In the genomic region with DNA sequence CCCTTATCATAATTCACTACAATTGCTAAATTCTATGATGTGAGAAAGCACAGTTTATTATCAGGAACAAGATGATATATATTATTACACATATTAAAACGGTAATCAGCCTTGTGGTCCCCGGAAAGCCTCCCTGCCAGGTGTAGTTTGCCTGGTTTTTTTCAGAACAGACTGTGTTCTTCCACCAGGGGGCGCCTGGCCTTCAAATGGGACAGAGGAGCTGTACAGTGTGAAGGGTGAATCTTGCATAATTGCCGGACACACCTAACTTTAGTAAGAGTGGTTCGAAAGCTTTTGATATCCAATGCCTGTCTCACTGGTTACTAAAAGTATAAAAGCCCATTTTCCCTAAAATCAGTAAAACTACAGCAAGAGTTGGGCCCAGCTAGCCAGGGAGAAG, we compare ENCODE assay signal across 9 mouse cellular contexts. TPM values are rescaled to one million over a fixed set of nuclear protein-coding genes. Genes with fewer than 3 reads are reported as not detected.
A peak's percentile ranks its signal among the peaks of the same experiment; 100 is the strongest.
DNase-seq lines count a peak whose midpoint lies in the region; ATAC-seq lines count a peak whose summit lies in the region.
"Had no signal": no experiment of that assay in that cellular context is flagged by ENCODE, and none has a peak within 500 bp of the region (broad histone marks: within the 10 kb centered on the region; RNA-seq: fewer than 3 reads in every experiment).

No protein-coding gene starts in this region.

- H3K4me3 ChIP-seq in heart, embryonic 12.5 days: no peak overlapping the region
- no peak overlapping the region for H3K4me3 ChIP-seq in midbrain, embryonic 13.5 days (replicated peaks)
- H3K4me3 ChIP-seq: limb, embryonic 13.5 days had no signal

- H3K27ac ChIP-seq in heart, embryonic 12.5 days (ENCODE audit: poor library complexity, severe bottlenecking): no peak overlapping the region
- no peak overlapping the region for H3K27ac ChIP-seq in midbrain, embryonic 13.5 days
- H3K27ac ChIP-seq: limb, embryonic 13.5 days had no signal

- H3K36me3 ChIP-seq in heart, embryonic 12.5 days: no peaks in the 10 kb centered on the region
- H3K36me3 ChIP-seq in midbrain, embryonic 13.5 days: no peaks in the 10 kb centered on the region
- H3K36me3 ChIP-seq: limb, embryonic 13.5 days had no signal

- H3K9ac ChIP-seq in heart, embryonic 12.5 days: no peak overlapping the region
- H3K9ac ChIP-seq in midbrain, embryonic 13.5 days (replicated peaks): no peak overlapping the region
- H3K9ac ChIP-seq: limb, embryonic 13.5 days had no signal

- H3K4me2 ChIP-seq in heart, embryonic 12.5 days: no peak overlapping the region
- no peak overlapping the region for H3K4me2 ChIP-seq in midbrain, embryonic 13.5 days (replicated peaks)
- H3K4me2 ChIP-seq: limb, embryonic 13.5 days had no signal

- 37% methylated on average over 5 of the region's 5 CpGs for WGBS in heart, embryonic 12.5 days
- 46% methylated on average over 5 of the region's 5 CpGs for WGBS in midbrain, embryonic 13.5 days

- intact Hi-C loops in heart, postnatal 36 days (cut with DNase I): loop anchor here (1.0 to 5.0 kb wide), 4 partner anchors 76 to 221 kb away; no protein-coding TSS in a partner anchor
- intact Hi-C loops in left cerebral cortex, postnatal 4 days (cut with DNase I): no loop called here

- H3K9me3 ChIP-seq in heart, embryonic 12.5 days (replicated peaks): no peaks in the 10 kb centered on the region
- no peaks in the 10 kb centered on the region for H3K9me3 ChIP-seq in midbrain, embryonic 13.5 days
- H3K9me3 ChIP-seq: limb, embryonic 13.5 days had no signal

- H3K27me3 ChIP-seq in heart, embryonic 12.5 days (replicated peaks): no peaks in the 10 kb centered on the region
- H3K27me3 ChIP-seq in midbrain, embryonic 13.5 days: no peaks in the 10 kb centered on the region
- H3K27me3 ChIP-seq: limb, embryonic 13.5 days had no signal

- no peak for ATAC-seq in heart, embryonic 12.5 days (ENCODE audit: insufficient number of reproducible peaks, low FRiP score)
- ATAC-seq in midbrain, embryonic 13.5 days: peak; percentile 62; the same call in 1 of the 2 replicates

- peak; percentile 76 to 95 for DNase-seq in heart, adult 18-20 months
- DNase-seq in adrenal gland, postnatal 25 days: peak; percentile 87
- DNase-seq in embryo, embryonic 9.5 days (ENCODE audit: extremely low spot score): peak; percentile 55
- DNase-seq in heart, postnatal 36 days: peak; percentile 77 to 86
- peak; percentile 81 for DNase-seq in left cerebral cortex, postnatal 4 days
- peak; percentile 70 to 93 for DNase-seq in spleen, postnatal 4 days (ENCODE audit: low spot score in 2 of 2)

- H3K4me1 ChIP-seq in heart, embryonic 12.5 days (replicated peaks): no peaks in the 10 kb centered on the region
- H3K4me1 ChIP-seq in midbrain, embryonic 13.5 days (replicated peaks): no peaks in the 10 kb centered on the region
- H3K4me1 ChIP-seq: limb, embryonic 13.5 days had no signal

RNA-seq across cellular contexts. Expression of a gene that starts 14.1 kb away (rescaled TPM):
- under 1 TPM in 1 of 2 experiments, not detected in 1; 0.23 TPM for total RNA-seq in heart, adult 18-20 months (2021)
- polyA plus RNA-seq in heart, embryonic 12.5 days (2016; fragmentation: Nextera tagmentation; extraction: Ambion mirVana): not detected in 2 replicates
- not detected in 2 replicates for total RNA-seq in adrenal gland, postnatal 25 days (2021)
- not detected for total RNA-seq in heart, postnatal 36 days (2021)
- under 1 TPM in 1 of 2 experiments, not detected in 1; 0.32 TPM for total RNA-seq in left cerebral cortex, postnatal 4 days (2021)
- not detected in 2 replicates for polyA plus RNA-seq in midbrain, embryonic 13.5 days (2015; fragmentation: Nextera tagmentation; extraction: Ambion mirVana)
- polyA plus RNA-seq: limb, embryonic 13.5 days had no signal

RNA-seq across cellular contexts. Expression of a gene that starts 48.1 kb away (rescaled TPM):
- 10 to 100 TPM; 26.0 to 26.2 TPM for total RNA-seq in heart, adult 18-20 months (2021)
- polyA plus RNA-seq in heart, embryonic 12.5 days (2016; fragmentation: Nextera tagmentation; extraction: Ambion mirVana): 66.9 and 68.4 TPM in 2 replicates
- 35.2 and 35.8 TPM in 2 replicates for total RNA-seq in adrenal gland, postnatal 25 days (2021)
- 10 to 100 TPM; 24.8 to 29.1 TPM for total RNA-seq in heart, postnatal 36 days (2021)
- 100 to 1,000 TPM; 108 to 111 TPM for total RNA-seq in left cerebral cortex, postnatal 4 days (2021)
- 196 and 199 TPM in 2 replicates for polyA plus RNA-seq in midbrain, embryonic 13.5 days (2015; fragmentation: Nextera tagmentation; extraction: Ambion mirVana)

RNA-seq across cellular contexts. Expression of a gene that starts 55.6 kb away (rescaled TPM):
- total RNA-seq in heart, adult 18-20 months (2021): 10 to 100 TPM; 21.9 to 24.9 TPM
- polyA plus RNA-seq in heart, embryonic 12.5 days (2016; fragmentation: Nextera tagmentation; extraction: Ambion mirVana): 58.0 and 59.2 TPM in 2 replicates
- total RNA-seq in adrenal gland, postnatal 25 days (2021): 36.7 and 37.3 TPM in 2 replicates
- 10 to 100 TPM; 18.7 to 25.7 TPM for total RNA-seq in heart, postnatal 36 days (2021)
- 10 to 100 TPM; 74.6 to 78.1 TPM for total RNA-seq in left cerebral cortex, postnatal 4 days (2021)
- 46.4 and 50.2 TPM in 2 replicates for polyA plus RNA-seq in midbrain, embryonic 13.5 days (2015; fragmentation: Nextera tagmentation; extraction: Ambion mirVana)
